Mouse (Mus musculus): ENCODE measurements around the gene Hs1bp3. TPM values are rescaled to one million over a fixed set of nuclear protein-coding genes. Genes with fewer than 3 reads are reported as not detected.

The Hs1bp3 gene
- 16.5 and 18.9 TPM in 2 replicates for polyA plus RNA-seq (2015; fragmentation: Nextera tagmentation; extraction: Ambion mirVana)

DNA sequence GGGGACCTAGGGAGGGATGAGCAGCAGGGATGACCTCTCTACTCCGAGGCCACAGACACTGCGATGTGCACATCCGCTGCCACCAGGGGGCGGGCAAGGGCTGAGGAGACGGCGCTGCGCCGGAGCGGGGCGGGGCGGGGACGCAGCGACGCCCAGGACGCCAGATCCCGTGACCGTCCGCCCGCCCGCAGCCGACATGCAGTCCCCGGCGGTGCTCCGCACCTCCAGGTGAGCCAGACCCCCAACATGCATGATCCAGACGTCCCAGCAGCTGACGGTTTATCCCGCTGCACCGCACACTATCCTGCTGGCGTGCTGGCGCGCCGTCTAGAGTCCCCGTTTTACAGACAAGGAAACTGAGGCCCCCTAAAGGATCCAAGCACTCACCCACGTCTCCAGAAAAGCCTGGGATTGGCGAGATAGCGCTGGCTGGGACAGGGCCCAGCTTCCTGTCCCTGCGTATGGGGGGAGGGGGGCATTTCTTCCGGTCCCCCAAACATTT, at the start of gene Hs1bp3:
Hs1bp3 (plus strand) TSS at position 163 of the 502 bp plus-strand sequence.
- Histone ChIP-seq H3K9ac (peak within 1 kb of the TSS; percentile 67), H3K27ac (replicated peaks) (peak within 1 kb of the TSS; percentile 36; the same call in 1 of the 2 replicates), H3K27me3 (peaks cover 20% of the 10 kb centered on the region), H3K4me1 (peaks cover 10% of the 10 kb centered on the region), H3K9me3 (replicated peaks) (no peaks in the 10 kb centered on the region), H3K4me3 (replicated peaks) (peak within 1 kb of the TSS; percentile 70), H3K36me3 (peaks cover 11% of the 10 kb centered on the region), H3K4me2 (replicated peaks) (peak within 1 kb of the TSS; percentile 91)
- under 1% methylated on average over 33 of the region's 38 CpGs for WGBS
- peak; percentile 87 for ATAC-seq (ENCODE audit: insufficient number of reproducible peaks, low FRiP score, low TSS enrichment, low read depth)

DNA sequence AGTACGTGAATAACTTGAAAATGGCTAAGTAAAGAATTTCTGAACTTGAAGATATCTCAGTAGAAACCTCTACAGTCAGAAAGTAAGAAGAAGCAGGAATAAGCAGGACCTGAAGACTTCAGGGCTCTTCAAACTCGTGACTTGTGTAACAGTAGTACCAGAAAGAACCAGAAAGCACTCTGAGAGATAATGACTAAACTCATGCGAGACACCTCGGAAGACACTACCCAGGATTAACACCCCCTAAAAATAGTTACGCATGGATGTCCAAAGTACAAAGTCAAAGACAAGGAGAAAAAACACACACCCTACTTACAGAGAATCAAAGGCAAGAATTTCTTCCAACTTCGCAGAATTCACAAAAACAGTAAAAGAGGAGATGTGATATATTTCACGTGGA, 46.9 kb upstream of the Hs1bp3 start:
- ATAC-seq (ENCODE audit: insufficient number of reproducible peaks, low FRiP score, low TSS enrichment, low read depth), result no peak
- Histone ChIP-seq H3K9ac (no peak overlapping the region), H3K27ac (replicated peaks) (no peak overlapping the region), H3K36me3 (peaks cover 10% of the 10 kb centered on the region; the same call in 1 of the 2 replicates), H3K9me3 (replicated peaks) (no peaks in the 10 kb centered on the region), H3K4me3 (replicated peaks) (no peak overlapping the region), H3K4me1 (no peaks in the 10 kb centered on the region), H3K4me2 (replicated peaks) (no peak overlapping the region), H3K27me3 (no peaks in the 10 kb centered on the region)
- WGBS, result 89% methylated on average over 7 of the region's 7 CpGs

DNA sequence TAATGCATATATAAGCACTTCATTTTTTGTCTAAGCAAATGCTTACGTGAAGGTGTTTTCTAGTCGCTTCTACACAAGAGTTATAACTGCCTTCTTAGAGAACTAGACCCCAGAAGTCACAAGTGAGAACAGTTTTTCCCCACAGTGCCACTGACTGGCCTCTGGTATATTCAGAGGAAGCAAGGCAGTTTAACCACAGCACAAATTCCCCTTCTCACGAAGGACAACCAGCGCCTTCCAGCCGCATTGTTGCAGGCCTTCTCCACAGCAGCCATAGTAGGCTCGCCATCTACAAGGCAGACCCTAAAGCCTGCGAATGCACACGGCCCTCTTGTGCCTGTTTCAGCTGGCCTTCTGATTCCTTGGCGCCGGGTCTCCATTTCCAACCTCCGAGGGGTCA, 43.6 kb upstream of the Hs1bp3 start:
- ATAC-seq (ENCODE audit: insufficient number of reproducible peaks, low FRiP score, low TSS enrichment, low read depth), result no peak
- 90% methylated on average over 11 of the region's 11 CpGs for WGBS
- H3K4me2 ChIP-seq (replicated peaks), result no peak overlapping the region
- peaks cover 14% of the 10 kb centered on the region; the same call in 1 of the 2 replicates for H3K36me3 ChIP-seq
- no peaks in the 10 kb centered on the region for H3K27me3 ChIP-seq
- H3K4me1 ChIP-seq, result no peaks in the 10 kb centered on the region
- H3K4me3 ChIP-seq (replicated peaks), result no peak overlapping the region
- no peaks in the 10 kb centered on the region for H3K9me3 ChIP-seq (replicated peaks)
- no peak overlapping the region for H3K9ac ChIP-seq
- H3K27ac ChIP-seq (replicated peaks), result no peak overlapping the region

DNA sequence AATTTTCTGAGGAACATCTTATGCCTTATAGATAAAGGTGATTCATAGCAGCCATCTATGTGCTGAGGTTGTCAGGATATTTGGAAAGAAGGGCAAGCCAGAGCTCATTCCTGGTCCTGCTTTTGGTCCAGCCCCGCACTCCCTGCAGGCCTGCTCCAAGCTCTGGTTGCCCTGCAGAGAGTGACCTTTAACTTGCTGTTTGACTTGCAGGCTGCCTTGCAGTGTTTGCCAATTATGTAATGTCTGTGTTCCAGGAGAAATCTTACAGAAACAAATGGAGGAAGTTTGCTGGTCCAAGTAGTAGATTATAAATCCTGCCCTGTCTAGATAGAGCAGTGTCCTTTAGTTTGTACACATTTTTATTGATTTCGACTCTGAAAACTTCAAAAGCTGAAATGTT, 41.8 kb upstream of the Hs1bp3 start:
- Histone ChIP-seq H3K27me3 (no peaks in the 10 kb centered on the region), H3K4me1 (no peaks in the 10 kb centered on the region), H3K27ac (replicated peaks) (no peak overlapping the region), H3K9me3 (replicated peaks) (no peaks in the 10 kb centered on the region), H3K9ac (no peak overlapping the region), H3K4me2 (replicated peaks) (no peak overlapping the region), H3K36me3 (peaks cover 17% of the 10 kb centered on the region; the same call in 1 of the 2 replicates), H3K4me3 (replicated peaks) (no peak overlapping the region)
- no peak for ATAC-seq (ENCODE audit: insufficient number of reproducible peaks, low FRiP score, low TSS enrichment, low read depth)
- 95% methylated on average over 2 of the region's 2 CpGs for WGBS

DNA sequence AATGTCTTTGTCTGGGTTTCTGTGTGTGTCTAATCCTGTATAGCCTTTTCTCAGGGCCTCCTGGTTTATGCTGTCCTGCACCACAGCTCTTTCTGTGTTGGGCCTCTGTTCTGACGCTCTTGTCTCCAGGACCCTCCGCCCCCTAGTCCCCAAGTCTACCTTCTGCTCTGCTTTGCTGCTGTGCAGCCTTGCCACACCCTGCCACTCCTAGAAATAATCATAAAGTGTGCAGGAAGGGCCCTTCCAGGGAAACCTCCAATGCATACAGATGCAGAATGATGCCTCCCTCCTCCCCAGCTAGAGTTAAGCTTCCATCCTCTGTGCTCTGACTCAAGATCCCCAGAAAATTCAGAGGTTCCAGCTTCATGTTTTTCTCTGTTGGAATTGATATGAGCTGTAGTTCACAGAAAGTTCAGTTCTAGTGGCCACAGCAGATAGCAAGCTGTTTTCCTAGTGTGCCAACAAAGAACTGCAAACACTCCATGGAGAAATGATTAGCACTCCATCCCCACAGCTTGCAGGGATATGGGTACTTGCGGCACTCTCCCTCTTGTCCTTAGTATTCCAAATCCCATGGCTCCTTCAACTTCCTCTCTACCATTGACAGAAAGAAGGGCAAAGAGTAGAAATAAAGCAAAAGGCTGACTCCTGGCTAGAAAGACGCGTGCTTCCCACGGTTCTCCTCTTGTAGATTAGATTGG, 39.6 kb upstream of the Hs1bp3 start:
- no peak overlapping the region for H3K4me3 ChIP-seq (replicated peaks)
- 94% methylated on average over 6 of the region's 6 CpGs for WGBS
- no peaks in the 10 kb centered on the region for H3K27me3 ChIP-seq
- H3K4me2 ChIP-seq (replicated peaks), result no peak overlapping the region
- no peak overlapping the region for H3K9ac ChIP-seq
- no peaks in the 10 kb centered on the region for H3K4me1 ChIP-seq
- ATAC-seq (ENCODE audit: insufficient number of reproducible peaks, low FRiP score, low TSS enrichment, low read depth), result no peak
- no peak overlapping the region for H3K27ac ChIP-seq (replicated peaks)
- H3K36me3 ChIP-seq, result peaks cover 12% of the 10 kb centered on the region; the same call in 1 of the 2 replicates
- H3K9me3 ChIP-seq (replicated peaks), result no peaks in the 10 kb centered on the region

DNA sequence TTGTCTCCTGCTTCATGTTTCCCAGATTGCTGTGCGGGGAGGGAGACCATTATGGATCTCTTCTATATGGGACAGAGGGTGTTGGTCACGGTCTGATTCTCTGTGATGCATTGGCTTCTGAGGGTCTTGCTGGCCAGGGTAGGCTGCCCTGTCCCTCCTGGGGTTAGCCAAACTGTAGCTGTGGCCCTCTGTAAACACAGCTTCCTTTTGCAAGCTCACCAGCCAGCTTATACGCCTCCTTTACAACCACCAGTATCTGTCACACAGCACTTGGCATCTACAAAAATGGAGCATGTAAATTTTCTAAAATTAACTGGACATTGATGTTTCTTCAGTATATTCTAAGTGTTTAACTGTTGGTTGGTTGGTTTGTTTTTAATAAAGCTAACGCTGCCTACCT, 37.8 kb upstream of the Hs1bp3 start:
- Histone ChIP-seq H3K4me2 (replicated peaks) (no peak overlapping the region), H3K4me1 (no peaks in the 10 kb centered on the region), H3K36me3 (peaks cover 8% of the 10 kb centered on the region; the same call in 1 of the 2 replicates), H3K27ac (replicated peaks) (no peak overlapping the region), H3K4me3 (replicated peaks) (no peak overlapping the region), H3K9me3 (replicated peaks) (no peaks in the 10 kb centered on the region), H3K27me3 (no peaks in the 10 kb centered on the region), H3K9ac (no peak overlapping the region)
- no peak for ATAC-seq (ENCODE audit: insufficient number of reproducible peaks, low FRiP score, low TSS enrichment, low read depth)
- WGBS, result 91% methylated on average over 4 of the region's 4 CpGs

DNA sequence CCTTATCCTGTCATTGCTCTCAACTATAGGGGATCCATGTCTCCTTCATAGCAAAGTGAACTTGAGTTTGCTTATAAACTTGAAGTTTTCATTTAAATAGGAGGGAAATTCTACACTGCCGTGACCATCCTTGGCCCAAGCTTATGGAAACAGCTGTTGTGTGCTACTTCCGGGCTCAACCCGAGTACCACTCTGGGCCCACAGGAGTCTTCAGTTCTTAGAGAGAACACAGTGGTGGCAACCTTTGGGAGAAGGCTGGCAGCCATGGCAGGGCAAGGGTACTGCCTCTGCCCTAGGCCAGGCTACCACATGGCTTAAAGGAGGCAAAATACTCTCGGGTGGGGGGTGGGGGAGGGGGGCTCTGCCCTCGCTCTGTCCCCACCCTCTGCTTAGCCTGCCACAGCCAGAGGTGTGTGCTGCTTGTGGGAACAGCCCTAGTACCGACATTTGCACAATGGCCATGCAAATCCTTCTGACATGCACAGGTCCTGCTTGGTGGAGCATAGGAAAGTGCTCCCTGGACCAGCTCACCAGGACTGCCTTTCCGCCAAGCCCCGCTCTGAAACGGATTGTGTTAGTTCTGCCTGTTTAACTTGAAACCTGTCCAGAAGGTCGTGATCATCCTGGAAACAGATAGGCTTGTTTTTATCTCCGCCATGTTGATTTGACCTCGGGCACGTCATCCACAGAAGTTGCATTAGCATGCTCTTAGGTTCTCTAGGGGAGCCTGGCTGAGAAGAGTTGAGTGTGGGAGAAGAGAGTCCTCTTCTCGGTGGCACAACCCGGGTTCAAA, 31.8 kb upstream of the Hs1bp3 start:
- Histone ChIP-seq H3K27me3 (no peaks in the 10 kb centered on the region), H3K36me3 (peaks cover 12% of the 10 kb centered on the region), H3K4me2 (replicated peaks) (no peak overlapping the region), H3K9ac (no peak overlapping the region), H3K9me3 (replicated peaks) (no peaks in the 10 kb centered on the region), H3K4me1 (no peaks in the 10 kb centered on the region), H3K27ac (replicated peaks) (no peak overlapping the region), H3K4me3 (replicated peaks) (no peak overlapping the region)
- no peak for ATAC-seq (ENCODE audit: insufficient number of reproducible peaks, low FRiP score, low TSS enrichment, low read depth)
- WGBS, result 71% methylated on average over 15 of the region's 15 CpGs

DNA sequence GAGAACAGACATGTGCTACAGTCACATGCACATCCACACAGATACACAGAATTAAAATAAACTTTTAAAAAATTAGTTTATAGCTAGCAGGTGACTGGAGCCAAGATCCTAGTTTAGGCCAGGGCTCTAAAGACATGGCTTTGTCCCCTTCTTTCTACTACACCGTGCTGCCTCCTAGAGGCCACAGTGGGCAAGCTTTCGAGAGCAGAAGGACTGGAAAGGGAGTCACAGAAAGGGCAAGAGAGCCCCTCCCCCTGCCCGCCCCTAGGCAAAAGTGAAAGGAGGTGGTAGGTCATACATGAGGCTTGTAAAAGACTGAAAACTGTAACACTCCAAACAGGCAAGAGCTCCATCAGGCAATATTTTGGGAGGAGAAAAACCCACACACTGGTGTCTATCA, 25.3 kb upstream of the Hs1bp3 start:
- Histone ChIP-seq H3K36me3 (peaks cover 12% of the 10 kb centered on the region), H3K9ac (no peak overlapping the region), H3K27ac (replicated peaks) (no peak overlapping the region), H3K27me3 (no peaks in the 10 kb centered on the region; the same call in 1 of the 2 replicates), H3K4me3 (replicated peaks) (no peak overlapping the region), H3K9me3 (replicated peaks) (no peaks in the 10 kb centered on the region), H3K4me2 (replicated peaks) (no peak overlapping the region), H3K4me1 (no peaks in the 10 kb centered on the region)
- WGBS, result 57% methylated on average over 3 of the region's 3 CpGs
- no peak for ATAC-seq (ENCODE audit: insufficient number of reproducible peaks, low FRiP score, low TSS enrichment, low read depth)

DNA sequence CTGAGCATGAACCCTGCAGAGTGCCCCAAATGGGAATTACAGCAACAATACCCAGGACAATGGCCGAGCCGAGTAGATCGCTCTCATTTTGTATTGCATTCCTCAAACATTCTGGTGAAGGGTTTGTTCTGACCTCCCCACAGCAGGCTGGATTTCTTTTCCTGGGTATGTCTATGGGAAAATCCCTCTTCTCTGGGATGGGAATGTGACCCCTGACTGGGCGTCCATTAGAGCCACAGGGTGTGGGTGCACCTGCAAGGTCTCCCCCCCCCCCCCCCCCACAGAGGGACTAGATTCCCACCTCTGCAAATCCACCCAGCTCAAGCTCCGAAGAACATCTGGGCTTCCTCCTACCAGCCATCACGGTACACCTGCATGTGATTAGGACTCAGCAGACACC, 24.1 kb upstream of the Hs1bp3 start:
- WGBS, result 62% methylated on average over 6 of the region's 6 CpGs
- no peak overlapping the region for H3K4me2 ChIP-seq (replicated peaks)

DNA sequence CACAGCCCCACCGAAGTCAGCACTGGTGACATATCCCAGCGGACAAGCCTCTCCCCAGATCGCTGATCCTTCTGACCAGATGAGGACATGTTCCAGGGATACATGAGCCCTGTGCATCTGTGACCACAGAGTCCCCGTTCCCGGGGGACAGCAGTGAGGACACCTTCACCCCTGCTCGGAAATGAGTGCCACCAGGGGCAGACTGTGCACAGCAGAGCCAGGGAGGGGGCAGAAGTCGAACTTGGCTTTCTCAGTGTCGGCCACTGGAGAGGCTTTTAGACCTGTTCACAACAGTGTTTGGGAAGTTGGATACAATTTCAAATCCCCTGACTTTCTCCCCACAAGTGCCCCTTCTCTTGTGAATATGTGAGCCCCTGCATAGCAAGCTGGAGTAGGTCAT, 23.7 kb upstream of the Hs1bp3 start:
- ATAC-seq (ENCODE audit: insufficient number of reproducible peaks, low FRiP score, low TSS enrichment, low read depth), result no peak
- Histone ChIP-seq H3K4me3 (replicated peaks) (no peak overlapping the region), H3K9me3 (replicated peaks) (no peaks in the 10 kb centered on the region), H3K4me1 (no peaks in the 10 kb centered on the region), H3K4me2 (replicated peaks) (no peak overlapping the region), H3K36me3 (peaks cover 5% of the 10 kb centered on the region; the same call in 1 of the 2 replicates), H3K9ac (no peak overlapping the region), H3K27me3 (peaks cover 8% of the 10 kb centered on the region), H3K27ac (replicated peaks) (no peak overlapping the region)
- WGBS, result 74% methylated on average over 8 of the region's 8 CpGs

More for the DNA sequence above, 24.1 kb upstream of the Hs1bp3 start:
- peaks cover 7% of the 10 kb centered on the region; the same call in 1 of the 2 replicates for H3K36me3 ChIP-seq
- peaks cover 5% of the 10 kb centered on the region for H3K27me3 ChIP-seq
- no peaks in the 10 kb centered on the region for H3K4me1 ChIP-seq
- H3K9ac ChIP-seq, result no peak overlapping the region
- no peak overlapping the region for H3K27ac ChIP-seq (replicated peaks)
- H3K9me3 ChIP-seq (replicated peaks), result no peaks in the 10 kb centered on the region
- ATAC-seq (ENCODE audit: insufficient number of reproducible peaks, low FRiP score, low TSS enrichment, low read depth), result no peak
- H3K4me3 ChIP-seq (replicated peaks), result no peak overlapping the region

DNA sequence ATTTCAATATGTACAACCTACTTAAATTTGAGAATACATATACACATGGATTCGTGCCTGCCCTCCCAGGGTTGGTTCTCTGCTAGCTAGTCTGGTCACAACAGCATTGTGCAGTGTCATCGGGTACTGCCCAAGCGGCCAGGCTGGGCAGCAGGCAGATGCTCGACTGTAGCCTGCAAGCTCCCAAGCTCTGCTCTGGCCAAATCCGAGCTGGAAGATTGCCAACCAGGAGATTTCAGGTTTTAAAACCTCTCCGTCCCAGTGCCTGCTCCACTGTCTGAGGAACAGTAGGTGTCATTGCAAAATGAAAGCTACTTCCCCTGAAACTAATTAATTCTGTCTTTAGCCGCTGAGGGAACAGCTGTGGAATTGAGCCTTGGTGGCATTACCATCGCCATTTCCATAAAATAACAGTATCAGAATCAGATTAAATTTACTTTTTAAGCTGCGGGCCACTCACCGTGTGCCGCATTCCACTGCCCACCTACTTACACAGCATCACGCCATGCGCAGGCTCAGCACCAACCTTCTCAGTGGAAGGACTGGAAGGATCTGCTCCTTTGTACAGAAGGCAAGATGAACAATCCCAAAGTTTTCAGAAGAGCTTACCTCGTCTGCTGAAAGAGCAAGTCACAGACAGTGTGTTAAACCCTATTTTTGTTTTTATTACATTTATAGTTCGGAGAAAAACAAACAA, 21.9 kb upstream of the Hs1bp3 start:
- no peaks in the 10 kb centered on the region for H3K36me3 ChIP-seq
- H3K27me3 ChIP-seq, result peaks cover 23% of the 10 kb centered on the region
- no peak for ATAC-seq (ENCODE audit: insufficient number of reproducible peaks, low FRiP score, low TSS enrichment, low read depth)
- H3K9me3 ChIP-seq (replicated peaks), result no peaks in the 10 kb centered on the region
- no peak overlapping the region for H3K4me3 ChIP-seq (replicated peaks)
- no peak overlapping the region for H3K9ac ChIP-seq
- H3K27ac ChIP-seq (replicated peaks), result no peak overlapping the region
- WGBS, result 61% methylated on average over 15 of the region's 15 CpGs
- peaks cover 8% of the 10 kb centered on the region for H3K4me1 ChIP-seq
- no peak overlapping the region for H3K4me2 ChIP-seq (replicated peaks)

Data from embryonic facial prominence, embryonic 15.5 days (tissue).